Mouse (Mus musculus): ENCODE results near the gene Serpine1. TPM values are rescaled to one million over a fixed set of nuclear protein-coding genes. Genes with fewer than 3 reads are reported as not detected.

Serpine1 gene
- polyA plus RNA-seq, 1 experiment = 19.8 TPM

DNA sequence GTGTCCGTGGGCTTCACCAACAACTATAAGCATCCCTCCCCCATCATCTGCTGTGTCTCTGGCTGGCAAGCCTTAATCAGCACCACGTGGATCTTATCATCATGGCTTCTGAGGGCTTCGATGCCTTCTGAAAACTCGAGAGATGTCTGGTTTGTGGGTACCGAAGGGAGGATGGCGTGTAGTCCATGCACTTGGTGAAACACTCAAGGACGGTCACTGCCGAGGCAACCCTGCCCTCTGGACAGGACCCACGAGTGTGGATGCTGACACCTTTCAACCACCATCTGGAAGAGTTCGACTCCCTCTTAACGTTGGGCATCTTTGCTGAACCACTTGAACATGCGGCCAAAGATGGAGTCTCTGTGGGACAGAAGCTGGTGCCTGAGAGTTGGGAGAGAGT lies 38.8 kb upstream of the Serpine1 start:
- Histone ChIP-seq H3K4me1 (ENCODE audit: control insufficient read depth, insufficient read depth, low read length) (peaks cover 8% of the 10 kb centered on the region), H3K4me3 (replicated peaks; ENCODE audit: extremely low read depth, low read depth, low read length) (no peak overlapping the region)
- TF ChIP-seq CTCF (IDR thresholded peaks at IDR 0.05; ENCODE audit: insufficient read depth, low read length) (no peak), POLR2A (IDR thresholded peaks at IDR 0.05; ENCODE audit: borderline replicate concordance, extremely low read depth, low read depth, low read length) (no peak)
- DNase-seq = no peak
- WGBS = 92% methylated on average over 12 of the region's 12 CpGs

DNA sequence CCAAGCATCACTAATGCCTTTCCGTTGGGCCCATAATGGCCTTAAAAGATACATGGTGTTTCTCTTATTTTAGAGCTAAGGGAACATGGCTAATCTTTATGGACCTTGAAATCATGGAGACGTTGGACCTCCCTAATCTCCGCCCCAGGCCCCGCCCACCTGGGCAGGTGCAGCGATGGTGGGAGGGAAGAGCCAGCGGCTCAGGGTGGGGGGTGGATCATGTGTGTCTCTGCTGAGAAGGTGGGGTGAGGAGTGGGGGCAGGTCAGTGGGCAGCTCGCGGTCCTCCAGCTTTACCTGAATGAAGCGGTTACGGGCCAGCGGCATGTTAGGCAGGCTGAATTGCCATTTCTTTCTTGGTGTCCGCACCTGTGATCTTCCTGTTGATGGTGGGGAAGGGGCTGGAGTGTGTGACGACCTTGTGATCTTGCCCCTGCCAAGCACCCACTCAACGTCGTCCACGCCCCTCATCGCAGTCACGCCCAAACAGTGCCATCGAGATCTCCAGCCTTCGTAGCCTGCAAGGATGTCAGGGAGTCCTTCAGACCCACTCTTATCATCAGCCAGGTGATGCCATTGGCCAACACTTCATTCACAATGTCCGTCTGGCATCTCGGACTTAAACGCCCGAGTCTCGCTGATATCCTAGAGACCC lies 38.0 kb upstream of the Serpine1 start:
- no peak overlapping the region for H3K4me3 ChIP-seq (replicated peaks; ENCODE audit: extremely low read depth, low read depth, low read length)
- no peak for DNase-seq
- H3K4me1 ChIP-seq (ENCODE audit: control insufficient read depth, insufficient read depth, low read length) = peaks cover 6% of the 10 kb centered on the region
- WGBS = 60% methylated on average over 25 of the region's 25 CpGs
- TF ChIP-seq CTCF (IDR thresholded peaks at IDR 0.05; ENCODE audit: insufficient read depth, low read length) (no peak), POLR2A (IDR thresholded peaks at IDR 0.05; ENCODE audit: borderline replicate concordance, extremely low read depth, low read depth, low read length) (0 out of 2 replicates have a peak, but pooled peaks have one; percentile 24)

- Histone ChIP-seq H3K4me1 (ENCODE audit: control insufficient read depth, insufficient read depth, low read length) (peaks cover 2% of the 10 kb centered on the region; the same call in 1 of the 2 replicates), H3K4me3 (replicated peaks; ENCODE audit: extremely low read depth, low read depth, low read length) (no peak overlapping the region)
- 65% methylated on average over 6 of the region's 6 CpGs for WGBS
- TF ChIP-seq CTCF (IDR thresholded peaks at IDR 0.05; ENCODE audit: insufficient read depth, low read length) (no peak), POLR2A (IDR thresholded peaks at IDR 0.05; ENCODE audit: borderline replicate concordance, extremely low read depth, low read depth, low read length) (no peak)
- no peak for DNase-seq
These were observed 36.0 kb upstream of the Serpine1 start for GRCm38 (mm10) chr5:137108111-137108510.

GRCm38 (mm10) chr5:137107670-137108069 lies 35.6 kb upstream of the Serpine1 start:
- WGBS = 67% methylated on average over 8 of the region's 8 CpGs
- no peak for DNase-seq
- TF ChIP-seq CTCF (IDR thresholded peaks at IDR 0.05; ENCODE audit: insufficient read depth, low read length) (no peak), POLR2A (IDR thresholded peaks at IDR 0.05; ENCODE audit: borderline replicate concordance, extremely low read depth, low read depth, low read length) (no peak)
- H3K4me3 ChIP-seq (replicated peaks; ENCODE audit: extremely low read depth, low read depth, low read length) = no peak overlapping the region
- H3K4me1 ChIP-seq (ENCODE audit: control insufficient read depth, insufficient read depth, low read length) = peaks cover 2% of the 10 kb centered on the region; the same call in 1 of the 2 replicates

DNA sequence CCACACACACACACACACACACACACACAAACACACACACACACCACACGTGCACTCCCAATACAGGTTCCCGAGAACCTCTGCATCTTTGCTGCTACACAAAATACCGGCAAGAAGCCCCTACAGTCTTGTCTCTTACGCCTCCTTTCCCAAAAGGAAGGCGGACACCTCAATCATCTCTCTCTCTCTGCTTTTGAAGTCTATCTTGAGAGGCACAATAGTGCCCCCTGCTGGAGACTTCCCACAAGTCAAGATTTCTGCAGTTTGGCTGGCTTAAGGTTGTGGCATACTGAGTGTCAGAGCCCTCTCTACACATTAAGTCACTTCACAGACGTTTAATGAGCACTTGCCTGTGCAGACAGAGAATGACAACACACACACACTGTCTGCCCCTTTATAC lies 35.0 kb upstream of the Serpine1 start:
- Histone ChIP-seq H3K4me3 (replicated peaks; ENCODE audit: extremely low read depth, low read depth, low read length) (no peak overlapping the region), H3K4me1 (ENCODE audit: control insufficient read depth, insufficient read depth, low read length) (peaks cover 2% of the 10 kb centered on the region; the same call in 1 of the 2 replicates)
- 8% methylated on average over 6 of the region's 6 CpGs for WGBS
- peak; percentile 78 for DNase-seq
- TF ChIP-seq POLR2A (IDR thresholded peaks at IDR 0.05; ENCODE audit: borderline replicate concordance, extremely low read depth, low read depth, low read length) (no peak), CTCF (IDR thresholded peaks at IDR 0.05; ENCODE audit: insufficient read depth, low read length) (peak; percentile 32; the same call in 1 of the 2 replicates)

DNA sequence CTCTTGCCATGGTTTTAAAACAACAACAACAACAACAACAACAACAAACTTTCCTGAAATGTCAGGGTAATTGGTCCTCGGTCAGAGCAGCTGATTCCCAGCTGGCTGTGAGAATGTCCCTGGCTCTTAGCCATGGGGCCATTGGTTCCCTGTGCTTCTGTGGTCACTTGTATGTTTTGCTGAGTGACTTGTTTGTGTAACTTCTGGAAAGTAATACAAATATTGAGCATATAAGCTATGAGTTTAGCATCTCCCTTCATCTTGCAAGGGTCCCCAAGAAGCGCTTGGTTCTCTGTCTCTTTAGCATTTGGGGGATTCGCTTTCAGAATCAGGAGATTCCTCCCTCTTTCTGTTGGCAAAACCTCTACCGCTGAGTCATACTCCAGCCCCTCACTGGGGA lies 34.4 kb upstream of the Serpine1 start:
- no peak for DNase-seq
- 59% methylated on average over 4 of the region's 4 CpGs for WGBS
- TF ChIP-seq POLR2A (IDR thresholded peaks at IDR 0.05; ENCODE audit: borderline replicate concordance, extremely low read depth, low read depth, low read length) (no peak), CTCF (IDR thresholded peaks at IDR 0.05; ENCODE audit: insufficient read depth, low read length) (no peak)

DNA sequence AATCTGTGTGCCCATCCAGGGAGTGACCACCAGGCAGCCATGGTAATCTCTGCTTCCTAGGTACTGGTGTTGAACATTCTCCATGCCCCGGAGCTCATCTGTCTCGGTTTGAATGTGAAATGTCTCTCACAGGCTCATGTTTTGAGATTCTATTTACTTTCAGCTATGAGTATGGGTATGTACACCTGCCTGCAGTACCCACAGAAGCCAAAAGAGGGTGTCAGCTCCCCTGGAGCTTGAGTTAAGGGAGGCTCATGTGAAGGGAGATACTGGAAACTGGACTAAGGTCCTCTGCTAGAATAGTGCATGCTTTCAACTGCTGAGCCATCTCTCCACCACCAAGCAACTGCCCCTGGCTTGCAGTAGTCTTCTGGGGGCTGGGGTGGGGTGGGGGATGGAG lies 31.9 kb upstream of the Serpine1 start:
- WGBS = 90% methylated on average over 2 of the region's 2 CpGs
- H3K4me3 ChIP-seq (replicated peaks; ENCODE audit: extremely low read depth, low read depth, low read length) = no peak overlapping the region

More for the DNA sequence above, 34.4 kb upstream of the Serpine1 start:
- H3K4me1 ChIP-seq (ENCODE audit: control insufficient read depth, insufficient read depth, low read length) = peaks cover 2% of the 10 kb centered on the region; the same call in 1 of the 2 replicates
- no peak overlapping the region for H3K4me3 ChIP-seq (replicated peaks; ENCODE audit: extremely low read depth, low read depth, low read length)

GRCm38 (mm10) chr5:137102575-137103522 lies 30.8 kb upstream of the Serpine1 start:
- Histone ChIP-seq H3K4me1 (ENCODE audit: control insufficient read depth, insufficient read depth, low read length) (0 out of 2 replicates have a peak, but pooled peaks cover 2% of the 10 kb centered on the region), H3K4me3 (replicated peaks; ENCODE audit: extremely low read depth, low read depth, low read length) (no peak overlapping the region)
- 55% methylated on average over 28 of the region's 28 CpGs for WGBS
- no peak for TF ChIP-seq CTCF (IDR thresholded peaks at IDR 0.05; ENCODE audit: insufficient read depth, low read length)
- TF ChIP-seq POLR2A (IDR thresholded peaks at IDR 0.05; ENCODE audit: borderline replicate concordance, extremely low read depth, low read depth, low read length) = no peak
- DNase-seq = no peak

More for the DNA sequence above, 31.9 kb upstream of the Serpine1 start:
- 0 out of 2 replicates have a peak, but pooled peaks cover 2% of the 10 kb centered on the region for H3K4me1 ChIP-seq (ENCODE audit: control insufficient read depth, insufficient read depth, low read length)
- no peak for TF ChIP-seq CTCF (IDR thresholded peaks at IDR 0.05; ENCODE audit: insufficient read depth, low read length)
- no peak for DNase-seq

DNA sequence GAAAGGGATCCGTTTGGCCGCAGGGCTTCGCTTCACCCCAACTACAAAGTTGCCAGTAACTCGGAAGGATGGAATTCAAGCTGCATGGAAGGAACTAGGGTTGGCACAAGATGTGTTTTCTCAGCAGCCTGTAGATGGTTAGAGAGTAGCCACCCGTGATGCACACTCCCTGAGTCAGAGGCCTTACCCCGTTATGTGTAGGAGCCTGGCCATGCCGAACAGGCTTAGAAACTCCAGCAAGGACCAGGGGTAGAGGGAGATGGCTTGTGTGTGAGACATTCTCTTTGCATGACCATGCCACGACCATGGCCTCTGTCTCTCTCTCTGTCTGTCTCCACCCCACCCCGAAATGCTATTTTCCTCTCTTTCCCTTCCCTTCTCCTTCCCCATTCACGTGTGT lies 30.0 kb upstream of the Serpine1 start:
- WGBS = 79% methylated on average over 10 of the region's 10 CpGs
- Histone ChIP-seq H3K4me3 (replicated peaks; ENCODE audit: extremely low read depth, low read depth, low read length) (no peak overlapping the region), H3K4me1 (ENCODE audit: control insufficient read depth, insufficient read depth, low read length) (no peaks in the 10 kb centered on the region)
- TF ChIP-seq POLR2A (IDR thresholded peaks at IDR 0.05; ENCODE audit: borderline replicate concordance, extremely low read depth, low read depth, low read length) (no peak), CTCF (IDR thresholded peaks at IDR 0.05; ENCODE audit: insufficient read depth, low read length) (no peak)
- no peak for DNase-seq
